Mouse (Mus musculus) lung, adult 18-20 months (tissue): Measurements from ENCODE around the gene Plcg1.

Source experiments
- DNase-seq, 2 experiments: peaks; one replicate each; pipeline ENCODE4 v3.0.0; 2022; ENCODE audit warnings: mixed read lengths in 2 of 2

Gene Plcg1

GRCm38 (mm10) chr2:160736466-160736865 is 5.4 kb downstream of the Plcg1 start:
- no peak for DNase-seq

DNA sequence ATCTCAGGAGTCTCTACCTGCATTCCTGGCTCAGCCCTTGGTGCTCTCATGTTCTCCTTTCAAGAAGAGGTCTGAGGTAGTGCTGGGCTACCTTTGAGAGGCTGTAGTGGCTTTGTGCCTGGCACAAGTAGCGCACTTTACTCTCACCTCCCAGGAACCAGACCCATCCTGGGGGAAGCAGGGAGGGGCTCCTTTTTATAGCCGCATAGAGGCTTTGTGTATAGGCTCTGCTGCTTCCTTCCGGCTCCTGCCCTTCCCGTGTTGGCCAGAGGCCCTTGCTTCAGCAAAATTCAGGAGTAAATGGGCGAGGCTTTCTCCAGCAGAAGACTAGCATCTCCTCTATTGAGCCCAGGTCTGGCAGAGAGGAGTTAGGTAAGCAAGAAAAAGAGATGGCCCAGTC is 7.3 kb downstream of the Plcg1 start:
- DNase-seq: peak; percentile 66 to 84

DNA sequence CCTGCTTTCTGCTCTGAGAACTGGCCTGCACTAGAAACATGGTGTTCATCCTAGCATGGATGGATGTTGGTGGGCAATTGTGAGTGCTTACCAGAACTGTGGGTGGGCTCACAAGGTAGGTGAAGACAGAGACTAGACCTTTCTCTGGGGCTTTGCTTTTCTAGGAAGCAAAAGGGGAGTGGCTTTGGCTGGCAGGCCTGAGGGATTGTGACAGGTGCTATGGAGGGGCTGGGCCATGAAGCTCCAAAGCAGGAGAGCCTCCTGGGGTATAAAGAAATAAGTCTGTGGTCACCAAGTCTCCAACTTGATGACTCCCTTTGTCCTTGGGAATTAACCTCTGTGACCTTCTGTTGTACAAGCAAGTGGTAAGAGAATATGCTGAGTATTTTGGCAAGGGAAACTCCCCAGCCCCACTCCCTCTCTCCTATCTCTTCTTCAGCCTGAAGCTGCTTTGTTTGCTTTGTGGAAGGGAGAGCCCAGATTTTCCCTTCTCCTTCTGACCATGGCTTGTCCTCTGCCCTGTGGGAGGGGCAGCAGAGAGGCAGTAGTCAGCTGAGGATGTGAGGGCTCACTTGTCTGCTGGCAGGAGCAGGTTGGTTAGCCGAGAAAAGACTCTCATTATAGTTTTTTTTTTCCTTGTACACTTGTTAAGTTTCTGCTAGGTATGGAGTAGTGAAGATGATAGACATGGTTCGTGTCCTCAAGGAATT is 8.7 kb downstream of the Plcg1 start:
- DNase-seq: peak in 1 of 2 experiments; percentile 51

DNA sequence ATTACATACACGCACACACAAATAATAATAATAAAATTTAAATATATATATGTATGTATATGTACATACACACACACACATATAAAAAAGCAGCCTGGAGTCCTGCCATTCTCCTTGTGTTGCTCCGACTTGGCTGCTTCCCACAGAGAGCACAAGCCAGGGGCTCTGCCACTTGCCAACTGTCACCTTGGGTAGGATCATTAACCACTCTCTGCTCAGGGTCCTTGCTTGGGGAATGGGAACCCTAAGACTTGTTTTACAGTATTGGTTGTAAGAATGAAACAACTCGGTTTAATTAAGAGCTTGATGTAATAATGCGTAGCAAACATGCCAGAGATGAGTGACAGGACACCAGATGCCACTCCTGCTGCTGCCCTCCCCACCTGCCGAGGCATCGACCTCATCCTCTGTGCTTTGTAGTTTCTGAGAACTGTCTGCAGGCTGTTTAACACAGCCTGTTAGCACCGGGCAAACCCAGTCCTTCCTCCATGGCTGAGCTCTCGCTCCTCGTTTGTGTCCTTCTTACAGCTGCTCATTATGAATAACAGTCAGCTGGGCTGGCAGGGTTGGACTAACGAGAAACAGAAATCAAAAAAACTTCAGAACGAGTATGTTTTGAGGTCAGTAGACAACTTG is 9.5 kb downstream of the Plcg1 start:
- DNase-seq: no peak

GRCm38 (mm10) chr2:160741580-160741979 is 10.5 kb downstream of the Plcg1 start:
- peak in 1 of 2 experiments; percentile 45 for DNase-seq

DNA sequence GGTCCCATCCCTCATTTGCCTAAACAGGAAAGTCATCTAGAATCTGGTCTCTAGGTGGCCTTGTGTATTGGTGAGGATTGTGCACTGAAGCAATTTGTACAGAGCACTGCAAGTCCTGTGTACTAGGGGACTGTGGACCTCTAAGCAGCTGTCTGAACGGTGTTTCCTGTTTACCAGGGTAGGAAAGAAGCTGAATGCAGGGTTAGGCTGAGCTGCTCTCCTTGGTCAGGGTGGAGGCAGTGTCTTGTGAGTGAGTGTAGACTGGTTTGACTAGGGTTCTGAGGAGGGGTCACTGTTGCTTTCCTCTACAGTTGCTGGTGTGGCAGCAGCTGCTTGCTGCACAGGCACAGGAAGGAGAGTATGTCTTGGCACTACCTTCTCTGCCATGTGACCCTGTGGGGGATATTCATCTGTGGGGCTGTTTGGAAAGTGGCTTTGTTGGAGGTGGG is 11.1 kb downstream of the Plcg1 start:
- DNase-seq: no peak

DNA sequence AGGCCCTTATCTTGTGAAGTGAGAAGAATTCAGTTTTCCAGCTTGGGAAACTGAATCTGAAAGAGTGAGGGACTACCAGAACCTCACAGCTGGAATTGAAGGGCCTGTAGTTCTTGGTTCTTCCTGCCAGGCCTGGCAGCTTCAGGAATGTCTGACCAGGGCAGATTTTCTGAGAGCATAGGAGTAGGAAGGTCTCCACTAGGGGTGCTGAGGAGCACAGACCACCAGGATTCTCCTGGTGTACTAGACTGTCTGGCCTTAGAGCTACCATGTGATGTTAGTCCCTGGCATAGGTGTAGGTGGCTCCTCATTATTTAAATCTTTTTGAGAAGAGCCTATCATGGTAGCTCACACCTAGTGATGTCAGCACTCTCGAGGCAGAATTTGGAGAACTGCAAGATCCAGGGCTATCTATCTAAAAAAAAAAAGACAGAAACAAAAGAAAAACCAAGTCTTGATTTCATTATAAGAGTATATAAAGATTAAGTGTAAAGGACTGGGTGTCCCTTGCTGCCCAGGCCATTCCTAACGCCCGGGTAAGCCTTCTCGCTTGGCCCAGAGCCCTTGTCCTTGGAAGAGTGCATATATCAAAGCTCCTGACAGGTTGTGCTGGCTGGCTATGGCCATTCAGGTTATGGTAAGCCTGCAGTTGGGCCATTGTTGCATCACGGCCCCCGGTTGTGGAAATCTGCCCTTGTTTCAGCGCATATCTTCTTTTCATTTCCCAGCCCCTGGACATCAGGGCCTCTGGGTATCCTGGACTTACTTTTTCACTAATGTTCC is 13.1 kb downstream of the Plcg1 start:
- DNase-seq: peak; percentile 73 to 82

DNA sequence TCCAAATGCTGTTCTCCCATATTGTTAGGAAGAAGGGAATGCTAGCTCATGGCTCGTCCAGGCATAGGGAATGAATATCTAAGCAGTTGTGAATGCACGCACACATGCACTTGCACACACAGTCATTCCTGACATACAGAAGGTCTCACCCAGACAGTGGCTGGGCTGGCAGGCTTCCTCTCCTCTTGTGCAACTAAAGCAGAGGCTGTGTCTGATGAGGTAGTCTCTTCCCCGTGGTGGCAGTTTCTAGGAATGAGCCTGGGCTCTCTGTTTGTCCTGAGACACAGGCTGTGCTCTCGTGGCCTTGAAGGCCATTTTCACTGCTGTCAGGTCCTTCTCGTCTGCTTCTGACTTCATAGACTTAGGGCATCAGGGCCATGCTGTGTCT is 13.7 kb downstream of the Plcg1 start:
- DNase-seq: peak; percentile 37 to 52

- DNase-seq: no peak
Observed at GRCm38 (mm10) chr2:160745497-160745896, 14.4 kb downstream of the Plcg1 start.

- no peak for DNase-seq
Observed at GRCm38 (mm10) chr2:160746637-160747036, 15.5 kb downstream of the Plcg1 start.

DNA sequence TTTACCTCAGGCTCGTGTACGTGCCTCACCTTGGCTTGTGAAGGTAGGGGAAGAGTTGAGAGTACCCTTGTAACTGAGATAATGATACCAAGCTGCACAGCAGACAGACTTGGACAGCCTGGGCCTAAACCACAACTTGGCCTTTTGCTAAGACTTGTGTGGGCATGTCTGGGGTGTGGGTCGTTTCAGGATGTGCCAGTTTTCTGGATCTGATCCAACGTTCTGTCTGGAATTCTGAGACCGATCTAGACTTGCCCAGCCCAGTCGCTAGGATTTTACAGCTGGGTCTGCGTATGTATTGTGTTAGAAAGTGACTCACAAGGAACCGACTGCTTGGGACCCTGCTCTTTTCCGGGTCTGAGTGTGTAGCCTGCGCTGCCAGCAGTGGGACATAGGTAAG is 16.0 kb downstream of the Plcg1 start:
- peak in 1 of 2 experiments; percentile 33 for DNase-seq

- no peak for DNase-seq
Observed at GRCm38 (mm10) chr2:160756583-160757203, 25.6 kb downstream of the Plcg1 start.

GRCm38 (mm10) chr2:160760433-160761184 is 29.5 kb downstream of the Plcg1 start:
- peak in 1 of 2 experiments; percentile 44 for DNase-seq

GRCm38 (mm10) chr2:160763816-160764215 is 32.7 kb downstream of the Plcg1 start:
- no peak for DNase-seq

- no peak for DNase-seq
Observed at GRCm38 (mm10) chr2:160764386-160764785, 33.3 kb downstream of the Plcg1 start.

GRCm38 (mm10) chr2:160765096-160765495 is 34.0 kb downstream of the Plcg1 start:
- no peak for DNase-seq

DNA sequence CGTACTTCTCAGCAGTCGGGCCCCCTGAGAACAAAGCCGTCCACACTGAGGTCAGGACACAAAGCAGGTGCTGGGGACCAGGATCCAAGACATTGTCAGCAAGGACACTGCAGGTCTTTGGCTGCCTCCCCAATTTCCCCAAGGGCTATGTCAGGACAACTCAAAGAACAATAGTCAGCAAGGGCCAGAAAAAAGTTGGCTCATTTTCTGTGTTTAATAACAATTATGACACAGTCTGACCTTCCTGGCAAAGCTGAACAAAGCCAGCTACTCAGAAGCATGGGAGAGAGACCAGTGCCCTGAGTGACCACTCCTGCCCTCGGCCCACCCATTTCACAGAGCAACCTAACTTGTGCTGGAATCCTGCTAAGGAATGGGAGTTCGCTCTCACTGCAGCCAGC is 35.3 kb downstream of the Plcg1 start:
- peak; percentile 66 to 73 for DNase-seq

GRCm38 (mm10) chr2:160767201-160767600 is 36.1 kb downstream of the Plcg1 start:
- no peak for DNase-seq

- DNase-seq: no peak
Observed at GRCm38 (mm10) chr2:160768097-160768695, 37.1 kb downstream of the Plcg1 start.

DNA sequence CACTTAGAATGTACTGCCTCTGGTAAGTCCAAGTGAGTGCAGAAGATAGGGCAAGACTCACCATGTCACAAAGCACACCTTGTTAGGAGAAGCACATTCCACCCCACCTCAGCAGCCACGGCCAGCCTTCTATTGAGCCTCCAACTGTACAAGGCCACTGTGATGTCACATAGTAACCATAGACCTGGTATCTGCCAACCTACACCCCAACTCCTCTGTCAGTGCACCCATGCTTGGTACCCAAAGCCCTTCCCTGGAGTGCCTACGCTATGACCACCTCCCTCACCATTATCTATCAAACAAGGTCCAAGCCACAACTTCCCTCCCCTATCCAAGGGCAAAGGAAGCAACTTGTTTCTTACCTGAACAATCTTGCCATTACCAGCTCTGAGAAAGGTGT is 37.9 kb downstream of the Plcg1 start:
- no peak for DNase-seq

DNA sequence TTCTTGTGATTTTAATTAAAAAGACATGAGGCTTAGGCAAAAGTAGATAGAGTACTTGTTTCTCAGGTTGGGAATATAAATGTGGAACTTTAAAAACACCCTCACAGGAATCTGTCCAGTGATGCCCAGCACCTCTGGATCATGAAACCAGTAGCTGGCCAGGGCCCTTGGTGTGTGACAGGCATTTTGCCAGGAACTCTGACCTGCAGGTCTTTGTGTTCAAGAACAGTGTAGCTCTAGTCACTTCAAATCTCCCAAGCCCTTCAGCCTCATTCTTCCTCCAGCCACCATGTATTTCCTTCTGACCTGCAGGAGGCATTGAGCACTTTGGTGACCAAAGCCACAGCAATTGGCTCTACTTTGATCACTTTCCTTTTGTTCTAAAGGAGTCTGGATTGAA is 39.3 kb downstream of the Plcg1 start:
- no peak for DNase-seq

GRCm38 (mm10) chr2:160770871-160771270 is 39.8 kb downstream of the Plcg1 start:
- DNase-seq: no peak
